Mouse (Mus musculus): ENCODE measurements around the gene P2rx7.

GRCm38 (mm10) chr5:122636958-122637357 is 6.8 kb upstream of the P2rx7 start:
- no peak for TF ChIP-seq CTCF (IDR thresholded peaks at IDR 0.05; ENCODE audit: borderline replicate concordance, insufficient read depth, low read length)
- no peak for TF ChIP-seq POLR2A (IDR thresholded peaks at IDR 0.05; ENCODE audit: low read depth, low read length)
